Mouse (Mus musculus): Measurements from ENCODE around the gene Tpx2.
A peak's percentile ranks its signal among the peaks of the same experiment; 100 is the strongest.

Gene Tpx2

GRCm38 (mm10) chr2:152880898-152881297, 33.1 kb downstream of the Tpx2 start:
- DNase-seq: no peak

GRCm38 (mm10) chr2:152884101-152884645, 36.4 kb downstream of the Tpx2 start:
- DNase-seq: no peak

- no peak for DNase-seq
Observed at GRCm38 (mm10) chr2:152887230-152887629, 39.5 kb downstream of the Tpx2 start.

DNA sequence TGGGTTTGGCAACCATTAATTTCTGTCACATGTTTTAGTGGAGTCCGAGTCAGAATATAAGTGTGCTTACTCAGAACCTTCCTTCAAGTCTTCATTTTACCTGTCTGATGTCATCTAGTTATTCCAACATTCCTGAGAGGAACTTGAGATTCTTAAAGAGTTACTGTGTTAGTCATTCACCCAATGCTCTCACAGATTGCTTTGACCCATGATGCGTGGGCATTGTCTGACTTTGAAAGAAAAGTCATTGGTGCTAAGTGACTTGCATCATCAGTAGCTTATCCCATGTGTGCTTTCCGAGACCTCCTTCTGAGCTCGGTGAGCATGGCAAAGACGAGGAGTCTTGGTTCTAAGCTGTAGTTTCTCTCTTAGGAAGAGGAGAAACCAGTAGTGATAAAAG, 41.0 kb downstream of the Tpx2 start:
- no peak for DNase-seq

- no peak for DNase-seq
Observed at GRCm38 (mm10) chr2:152895834-152896233, 48.1 kb downstream of the Tpx2 start.

DNA sequence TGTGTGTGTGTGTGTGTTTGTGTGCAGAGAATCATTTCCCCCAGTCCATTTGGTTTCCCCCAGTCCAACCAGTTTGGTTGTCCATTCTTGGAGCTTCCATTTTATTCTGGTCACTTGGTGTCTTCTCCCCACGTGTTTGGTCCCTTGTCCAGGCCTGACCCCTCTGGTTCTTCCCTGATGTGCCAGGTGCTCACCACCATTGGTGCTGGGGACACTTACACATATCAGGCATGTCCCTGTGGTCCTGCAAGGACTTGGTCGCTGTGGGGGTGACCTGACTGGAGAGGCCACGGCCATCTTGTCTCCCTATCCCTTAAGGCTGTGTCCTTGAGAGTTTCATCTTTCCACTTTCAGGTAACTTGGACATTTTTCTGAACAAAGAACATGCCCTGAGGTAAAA, 49.2 kb downstream of the Tpx2 start:
- DNase-seq: no peak

GRCm38 (mm10) chr2:152899011-152899410, 51.2 kb downstream of the Tpx2 start:
- no peak for DNase-seq

DNA sequence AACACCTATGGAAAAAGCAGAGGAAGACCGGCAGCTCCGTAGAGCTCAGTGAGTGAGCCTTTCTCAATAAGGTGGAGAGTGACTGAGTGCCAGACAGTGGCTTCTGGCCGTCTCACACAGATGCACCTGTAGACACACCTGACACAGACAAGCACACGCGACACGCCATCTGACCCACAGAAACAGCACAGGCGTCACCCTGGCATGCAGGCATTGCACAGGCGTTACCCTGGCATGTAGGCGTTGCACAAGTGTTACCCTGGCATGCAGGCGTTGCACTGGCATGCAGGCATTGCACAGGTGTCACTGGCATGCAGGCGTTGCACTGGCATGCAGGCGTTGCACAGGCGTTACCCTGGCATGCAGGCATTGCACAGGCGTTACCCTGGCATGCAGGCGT, 53.5 kb downstream of the Tpx2 start:
- no peak for DNase-seq

DNA sequence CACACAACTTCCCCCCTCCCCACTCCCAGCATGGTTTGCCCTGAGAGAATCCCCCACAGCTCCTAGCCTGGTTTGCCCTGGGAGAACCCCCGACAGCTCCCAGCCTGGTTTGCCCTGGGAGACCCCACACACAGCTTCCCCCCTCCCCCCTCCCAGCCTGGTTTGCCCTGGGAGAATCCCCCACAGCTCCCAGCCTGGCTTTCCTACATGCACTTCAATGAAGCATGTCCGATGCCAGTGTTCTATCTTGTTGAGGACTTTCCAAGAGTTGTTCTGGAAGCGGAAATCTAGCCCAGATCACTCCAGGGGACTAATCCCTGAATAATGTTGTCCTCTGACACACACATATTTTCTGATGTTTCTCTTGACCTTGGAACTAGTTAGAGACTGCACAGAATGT, 54.9 kb downstream of the Tpx2 start:
- DNase-seq: no peak

DNA sequence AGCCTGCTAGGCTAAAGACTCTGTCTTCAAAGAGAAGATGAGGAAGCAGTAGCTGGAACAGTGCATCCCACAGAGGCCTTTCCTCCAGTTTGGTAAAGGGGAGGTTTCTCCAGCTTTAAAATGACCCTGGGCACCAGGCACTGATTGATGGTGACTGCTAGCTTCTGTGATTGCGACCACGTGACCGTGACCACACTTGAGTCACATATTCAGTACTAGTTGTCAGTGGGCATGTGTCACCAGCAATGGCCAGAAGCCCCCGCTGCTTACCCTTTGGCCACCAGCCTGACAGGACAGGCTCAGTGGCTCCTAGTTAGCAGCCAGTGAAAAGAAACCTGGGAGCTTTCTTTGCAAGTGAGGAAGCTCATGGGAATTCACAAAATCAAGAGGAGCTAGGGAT, 55.8 kb downstream of the Tpx2 start:
- no peak for DNase-seq

- no peak for DNase-seq
Observed at GRCm38 (mm10) chr2:152904127-152904643, 56.4 kb downstream of the Tpx2 start.

GRCm38 (mm10) chr2:152905036-152905829, 57.5 kb downstream of the Tpx2 start:
- DNase-seq: no peak

DNA sequence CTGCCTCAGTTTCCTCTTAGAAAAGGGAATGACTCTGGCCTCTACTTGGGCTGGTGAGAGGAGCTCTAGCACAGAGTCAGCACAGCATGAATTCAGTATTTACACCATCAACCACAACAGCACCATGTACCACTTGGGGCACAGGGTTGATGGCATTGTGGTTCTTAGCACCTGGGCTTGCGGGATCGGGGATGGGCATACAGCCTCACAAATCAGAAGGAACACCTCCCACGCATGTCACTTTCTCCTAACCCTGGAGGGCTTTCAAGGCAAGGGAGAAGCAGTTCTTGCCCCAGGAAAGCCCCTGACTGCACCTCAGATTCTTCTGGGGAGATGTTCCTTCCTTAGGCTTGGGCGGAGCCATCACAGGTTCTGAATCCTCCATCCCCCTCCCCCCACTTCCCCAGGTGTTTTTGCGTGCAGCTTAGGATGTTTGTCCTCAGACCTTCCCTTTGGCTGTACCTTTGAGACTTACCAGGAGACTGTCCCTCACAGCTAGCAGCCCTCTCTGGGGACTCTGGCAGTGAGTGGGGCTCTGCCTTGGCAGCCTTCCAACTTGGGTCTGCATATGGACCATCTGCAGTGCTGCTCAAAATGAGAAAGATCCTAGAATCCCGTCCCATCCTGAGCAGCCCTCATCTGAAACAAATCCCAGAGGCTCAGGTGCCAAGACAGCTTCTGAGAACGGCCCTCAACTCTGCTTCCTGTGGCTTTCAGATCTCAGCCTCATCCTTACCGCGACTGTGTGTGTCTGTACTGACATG, 58.7 kb downstream of the Tpx2 start:
- no peak for DNase-seq

GRCm38 (mm10) chr2:152907114-152907943, 59.6 kb downstream of the Tpx2 start:
- DNase-seq: peak; percentile 30

GRCm38 (mm10) chr2:152909848-152910247, 62.1 kb downstream of the Tpx2 start:
- no peak for DNase-seq

GRCm38 (mm10) chr2:152911031-152911430, 63.3 kb downstream of the Tpx2 start, which contains the start of gene Mylk2:
TSS of gene Mylk2 (plus strand) at chr2:152911352.
- DNase-seq: no peak

DNA sequence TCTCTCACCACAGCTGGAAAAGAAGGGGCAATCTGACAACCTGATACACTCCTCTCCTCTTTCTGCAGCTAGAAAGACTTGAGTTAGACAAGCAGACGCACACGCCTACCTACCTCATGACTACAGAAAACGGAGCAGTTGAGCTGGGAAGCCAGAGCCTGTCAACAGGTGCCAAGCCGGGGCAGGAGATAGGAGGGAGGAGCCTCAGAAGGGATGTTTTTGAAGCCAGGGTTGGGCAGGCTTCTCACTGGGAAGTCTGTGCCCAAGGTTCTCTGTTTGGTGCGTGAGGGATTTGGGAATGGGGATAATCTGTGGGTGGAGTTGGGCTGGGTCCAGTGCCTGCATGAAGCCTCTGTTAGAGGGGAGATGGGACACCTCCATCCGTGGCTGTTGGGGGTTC, 63.7 kb downstream of the Tpx2 start:
- no peak for DNase-seq

DNA sequence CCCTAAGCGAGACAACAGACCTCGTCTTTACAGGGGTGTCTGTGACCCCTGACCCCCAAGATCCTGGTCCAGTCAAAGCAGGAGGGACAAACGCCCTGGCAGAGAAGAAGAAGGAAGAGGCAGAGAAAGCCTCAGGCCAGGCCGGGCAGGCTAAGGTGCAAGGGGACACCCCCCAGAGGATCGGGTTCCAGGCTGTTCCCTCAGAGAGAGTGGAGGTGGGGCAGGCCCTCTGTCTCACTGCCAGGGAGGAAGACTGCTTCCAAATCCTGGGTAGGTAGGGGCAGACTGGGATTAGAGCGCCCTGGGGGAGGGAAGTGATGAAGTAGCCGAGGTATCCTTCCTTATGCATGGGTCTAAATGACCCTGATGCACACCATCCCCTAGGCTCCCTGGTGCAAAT, 65.7 kb downstream of the Tpx2 start:
- no peak for DNase-seq

GRCm38 (mm10) chr2:152914310-152915120, 66.8 kb downstream of the Tpx2 start:
- DNase-seq: peak; percentile 86

DNA sequence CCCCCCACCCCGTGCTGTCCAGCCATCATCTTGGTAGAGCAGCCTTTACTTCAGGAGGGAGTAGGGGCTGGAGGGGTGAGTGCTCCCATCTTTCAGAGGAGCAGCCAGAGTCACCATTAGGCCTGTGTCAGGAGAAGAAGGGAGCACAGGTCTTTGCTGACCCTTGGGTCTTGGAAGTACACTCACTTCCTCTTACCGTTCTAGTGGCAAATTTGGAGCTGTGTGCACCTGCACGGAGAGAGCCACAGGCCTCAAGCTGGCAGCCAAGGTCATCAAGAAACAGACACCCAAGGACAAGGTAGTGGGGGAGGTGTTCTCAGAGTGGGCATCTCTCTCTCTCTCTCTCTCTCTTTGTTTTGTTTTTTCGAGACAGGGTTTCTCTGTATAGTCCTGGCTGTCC, 67.7 kb downstream of the Tpx2 start:
- no peak for DNase-seq

GRCm38 (mm10) chr2:152916111-152916510, 68.3 kb downstream of the Tpx2 start:
- DNase-seq: no peak

DNA sequence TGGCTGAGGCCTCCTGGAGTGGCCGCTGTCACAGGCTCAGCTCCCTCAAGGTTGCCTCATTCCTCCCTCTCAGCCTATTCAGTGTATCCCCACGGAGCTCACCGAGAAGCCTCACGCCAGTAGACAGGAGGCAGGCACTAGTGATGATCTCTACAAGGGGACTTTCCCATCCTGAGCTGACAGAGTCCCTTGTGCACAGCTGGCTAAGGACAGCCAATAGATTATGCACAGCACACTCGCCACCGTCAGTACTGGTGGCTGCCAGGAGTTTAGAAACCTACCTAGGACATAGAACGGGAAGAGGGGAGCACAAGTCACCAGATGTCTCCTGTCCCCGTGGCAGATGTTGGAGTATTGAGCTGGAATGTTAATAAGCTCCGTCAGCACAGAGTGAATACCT, 69.9 kb downstream of the Tpx2 start:
- DNase-seq: no peak
